Mouse (Mus musculus): Measurements from ENCODE around the gene Prss8. TPM values are rescaled to one million over a fixed set of nuclear protein-coding genes. Genes with fewer than 3 reads are reported as not detected.

Gene Prss8
- not detected in 4 replicates for total RNA-seq (2023; ENCODE audit: inconsistent age)

DNA sequence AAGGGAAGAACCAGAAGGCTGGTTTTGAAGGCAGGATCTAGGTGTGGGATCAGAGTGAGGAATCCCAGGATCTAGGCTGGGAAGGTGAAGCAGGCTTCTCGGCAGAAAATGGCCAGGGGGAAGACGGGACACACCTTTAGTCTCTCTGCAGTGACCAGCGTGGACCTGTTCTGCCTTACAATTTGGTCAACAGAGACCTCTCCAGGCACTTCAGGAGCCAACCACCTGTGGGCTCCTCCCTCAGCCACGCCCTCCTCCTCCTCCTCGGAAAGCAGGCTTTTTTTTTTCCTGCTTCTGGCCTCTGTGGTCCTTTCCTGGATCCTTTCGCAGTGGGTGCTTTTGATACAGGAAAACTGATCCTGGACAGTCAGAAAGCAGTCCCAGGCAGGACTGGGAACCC is at the start of gene Prss8:
Prss8 (minus strand) TSS at position 182 of the 400 bp plus-strand sequence.

DNA sequence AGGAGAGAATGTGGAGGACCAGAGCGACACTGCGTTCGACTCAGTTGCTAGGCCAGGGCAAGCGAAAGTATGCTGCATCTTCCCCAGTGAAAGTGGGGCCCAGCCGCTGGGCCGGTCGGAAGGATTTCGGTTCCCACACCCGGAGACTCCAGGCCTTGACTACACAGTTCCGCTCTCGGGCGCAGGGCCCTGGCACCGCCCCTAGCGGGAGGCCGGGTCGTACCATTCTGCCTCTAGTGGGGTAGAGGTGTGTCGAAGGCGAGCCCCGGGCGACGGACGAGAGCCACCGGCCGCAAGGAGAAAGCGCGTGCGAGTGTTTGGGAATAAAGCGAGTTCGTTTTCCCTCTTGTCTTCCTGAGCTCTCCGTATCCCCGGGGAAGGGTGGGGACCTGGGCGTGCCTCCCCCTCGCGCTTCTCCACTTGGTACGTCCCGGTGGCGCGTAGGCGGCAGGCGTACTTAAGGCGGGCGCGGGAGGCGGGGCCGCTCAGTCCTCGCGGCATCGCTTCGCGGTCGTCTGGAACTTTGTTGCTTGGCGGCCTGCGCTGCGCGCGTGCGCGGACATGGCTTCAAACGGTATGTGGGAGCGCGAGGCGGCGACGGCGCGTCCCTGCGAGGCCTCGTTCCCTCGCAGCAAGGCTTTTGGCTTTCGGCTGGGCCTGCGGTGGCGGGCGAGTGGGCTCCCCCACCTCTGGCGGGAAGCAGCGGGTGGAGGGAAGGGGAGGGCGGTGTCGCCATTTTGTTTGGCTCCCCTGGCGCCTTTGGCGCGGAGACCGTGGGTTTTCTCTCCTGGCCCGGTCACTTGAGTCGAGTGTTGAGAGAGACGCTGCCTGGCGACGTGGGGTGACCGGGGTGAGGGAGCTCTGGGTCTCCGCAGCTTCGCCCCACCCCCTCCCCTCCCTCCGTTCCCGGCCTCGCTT is 37.4 kb upstream of the Prss8 start, which contains the start of gene Fus:
Fus (plus strand) TSS at position 454 of the 918 bp plus-strand sequence.

DNA sequence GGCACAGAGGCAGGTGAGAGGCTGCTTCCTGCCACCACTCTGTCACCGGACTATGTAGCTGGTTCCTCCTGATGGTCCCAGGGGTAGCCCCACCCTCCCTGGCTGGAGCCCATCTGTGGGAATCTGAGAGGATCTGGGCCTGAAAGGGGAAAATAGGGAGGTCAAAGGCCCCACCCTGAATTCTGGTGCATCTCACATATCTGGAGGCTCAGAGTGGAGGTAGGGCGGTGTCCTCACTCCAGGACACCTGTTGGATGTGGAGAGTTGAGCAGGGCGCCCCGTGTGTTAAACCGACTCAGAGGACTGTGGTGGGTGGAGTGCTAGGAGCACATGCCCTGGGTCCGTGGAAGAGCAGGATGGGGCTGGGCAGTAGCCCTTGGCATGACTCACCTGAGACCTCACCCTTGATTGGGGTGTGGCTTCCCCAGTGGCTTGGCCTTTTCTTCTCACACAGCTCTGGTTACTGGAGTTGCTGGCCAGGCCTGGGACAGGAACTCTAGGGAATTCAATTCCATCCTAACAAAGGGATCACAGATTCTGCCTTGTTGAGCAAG is 16.6 kb upstream of the Prss8 start, which contains the start of gene Prss36:
Prss36 (minus strand) TSS at position 256 of the 554 bp plus-strand sequence.

DNA sequence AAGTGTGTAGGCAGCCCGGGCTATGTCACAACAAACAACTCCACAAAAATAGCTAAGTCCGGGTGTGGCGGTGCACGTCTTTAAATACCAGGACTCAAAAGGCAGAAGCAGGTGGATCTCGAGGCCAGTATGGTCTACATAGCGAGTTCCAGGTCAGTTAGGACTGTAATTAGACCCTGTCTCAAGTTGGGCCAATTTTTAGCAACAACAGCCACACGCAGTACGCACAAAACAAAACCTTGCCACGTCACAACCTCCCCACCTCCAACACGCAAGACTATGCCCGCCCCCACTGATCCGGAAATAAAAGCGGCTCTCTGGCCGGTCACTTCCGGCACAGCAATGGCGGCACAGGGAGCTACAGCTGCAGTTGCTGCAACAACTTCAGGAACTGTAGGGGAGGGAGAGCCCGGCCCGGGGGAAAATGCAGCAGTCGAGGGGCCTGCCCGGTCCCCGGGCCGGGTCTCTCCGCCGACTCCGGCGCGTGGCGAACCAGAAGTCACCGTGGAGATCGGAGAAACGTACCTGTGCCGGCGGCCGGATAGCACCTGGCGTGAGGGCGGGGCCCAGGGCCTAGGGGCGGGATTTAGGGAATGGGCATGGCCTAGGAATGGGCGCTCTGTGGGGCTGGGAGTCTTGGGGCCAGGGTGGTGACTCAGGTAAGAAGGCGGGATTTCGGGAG is 17.6 kb downstream of the Prss8 start, which contains the start of gene Kat8:
Kat8 (plus strand) TSS at position 327 of the 682 bp plus-strand sequence.

DNA sequence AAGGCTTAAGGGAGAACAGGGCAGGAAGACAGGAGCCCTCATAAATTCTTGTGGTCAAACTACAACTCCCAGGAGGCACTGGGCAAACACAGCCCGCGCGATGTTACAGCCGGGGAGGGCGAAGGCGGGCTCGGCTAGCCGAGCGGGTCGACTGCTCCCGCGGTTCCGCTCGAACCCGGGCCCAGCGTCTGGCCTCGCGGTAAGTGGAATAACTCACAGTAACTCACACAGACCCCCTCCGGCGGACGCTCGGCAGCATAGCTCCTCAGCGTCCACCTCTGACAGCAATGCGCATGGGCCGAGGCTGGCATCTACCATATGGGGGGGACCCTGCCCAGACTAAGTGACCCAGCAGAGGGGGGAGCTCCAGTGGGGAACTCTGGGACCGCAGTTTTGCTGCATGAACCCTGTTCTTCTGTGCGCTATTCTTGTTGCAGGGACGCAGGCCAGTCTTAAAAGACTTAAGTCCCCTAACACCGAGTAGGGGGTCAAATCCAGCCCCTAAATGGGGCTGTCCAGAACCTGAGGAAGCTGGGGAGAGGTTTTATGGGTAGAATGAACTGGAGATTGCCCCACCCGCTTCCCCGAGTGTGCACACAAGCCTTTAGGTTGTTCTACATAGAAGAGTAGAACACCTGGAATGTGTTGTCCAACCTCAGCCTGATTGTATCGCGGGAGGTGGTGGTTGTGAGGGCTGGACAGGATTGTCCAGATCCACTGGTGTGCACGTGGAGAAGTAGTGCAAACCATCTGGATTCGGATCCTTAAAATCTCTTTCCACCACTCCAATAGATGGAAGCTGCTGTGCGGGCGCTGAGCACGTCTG is 25.7 kb downstream of the Prss8 start, which contains the start of gene Bckdk:
Bckdk (plus strand) TSS at position 112 of the 826 bp plus-strand sequence.

DNA sequence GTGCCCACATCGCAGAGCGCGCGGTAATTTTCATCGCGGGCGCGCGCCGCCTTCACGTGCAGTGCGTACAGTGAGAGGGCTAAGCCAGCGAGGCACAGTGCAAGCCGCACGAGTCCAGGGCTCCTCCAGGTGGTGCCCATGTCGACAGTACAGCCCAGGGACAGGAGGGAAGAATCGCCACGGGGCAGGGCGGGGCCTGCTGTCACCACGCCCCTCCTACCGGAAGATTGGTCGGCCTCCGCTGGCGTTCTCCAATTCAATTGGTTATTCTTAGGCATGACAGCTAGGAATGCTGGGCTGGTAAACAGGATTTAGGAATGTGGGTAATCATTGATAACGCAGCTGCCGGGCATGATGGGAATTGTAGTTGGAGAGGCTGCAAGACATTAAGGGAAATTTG is 34.5 kb downstream of the Prss8 start, which contains the start of the genes Gm21974 and Vkorc1:
Gm21974 (minus strand) TSS at position 13 of the 400 bp plus-strand sequence.
Vkorc1 (minus strand) TSS at position 176 of the 400 bp plus-strand sequence.

DNA sequence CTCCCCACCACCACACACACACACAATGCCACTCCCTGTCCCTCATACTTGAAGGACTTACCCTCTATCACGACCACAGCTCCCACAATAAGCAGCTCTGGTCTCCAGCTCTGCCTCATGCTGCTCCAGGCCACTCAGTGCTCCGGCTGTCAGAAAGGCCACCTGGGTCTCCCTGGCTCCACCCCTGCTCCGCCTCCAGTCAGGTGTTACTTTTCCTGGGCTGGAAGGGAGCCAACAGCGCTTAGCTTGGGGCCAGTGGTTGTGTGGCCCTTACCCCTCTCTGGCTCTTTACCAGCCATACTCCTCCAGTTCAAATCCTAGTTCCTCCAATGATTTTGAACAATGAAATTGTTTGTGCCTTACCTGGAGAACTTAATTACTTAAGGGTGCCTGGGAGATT is 39.1 kb downstream of the Prss8 start, which contains the start of gene Prss53:
Prss53 (minus strand) TSS at position 173 of the 400 bp plus-strand sequence.

DNA sequence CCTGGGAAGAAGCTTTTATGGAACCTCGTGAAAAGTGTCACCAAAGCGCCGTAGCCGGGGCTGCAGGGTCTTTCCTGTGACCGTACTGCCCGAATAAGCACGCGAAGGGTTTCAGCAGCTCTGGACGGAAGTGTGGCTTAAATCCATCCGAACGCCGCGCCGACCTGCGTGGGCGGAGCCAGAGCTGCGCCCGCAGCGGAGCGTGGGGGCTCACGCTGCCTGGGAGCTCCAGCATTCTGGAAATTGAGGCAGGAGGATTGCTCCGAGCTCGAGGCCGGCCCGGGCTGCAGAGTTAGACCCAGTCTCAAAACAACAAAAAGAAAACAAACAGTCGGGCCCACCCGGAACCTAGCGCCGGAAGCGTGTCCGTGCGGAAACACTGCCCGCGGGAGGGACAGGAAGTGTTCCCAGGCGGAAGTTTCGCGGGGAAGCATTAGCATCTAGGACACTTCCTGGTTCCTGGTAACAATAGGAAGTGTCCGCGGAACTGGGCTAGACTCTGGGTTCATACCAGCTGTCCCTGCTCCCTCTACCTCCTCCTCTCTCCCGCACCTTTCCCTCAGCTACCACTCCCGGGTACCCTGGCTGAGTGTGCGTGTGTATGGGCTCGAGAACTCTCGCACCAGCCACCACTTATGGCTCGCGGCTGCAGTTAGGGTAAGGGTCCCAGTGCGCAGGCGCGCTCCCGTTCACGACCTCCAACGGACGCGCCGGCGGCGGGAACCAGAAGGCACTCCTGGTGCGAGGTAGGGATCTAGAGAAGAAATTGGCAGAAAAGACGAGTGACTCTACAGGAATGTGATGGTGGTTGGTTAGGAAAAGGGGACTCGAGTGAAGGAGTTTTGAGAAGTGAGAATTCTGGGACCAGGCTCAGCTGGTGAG is 53.2 kb downstream of the Prss8 start, which contains the start of gene Zfp668:
Zfp668 (minus strand) TSS at position 362 of the 882 bp plus-strand sequence.

DNA sequence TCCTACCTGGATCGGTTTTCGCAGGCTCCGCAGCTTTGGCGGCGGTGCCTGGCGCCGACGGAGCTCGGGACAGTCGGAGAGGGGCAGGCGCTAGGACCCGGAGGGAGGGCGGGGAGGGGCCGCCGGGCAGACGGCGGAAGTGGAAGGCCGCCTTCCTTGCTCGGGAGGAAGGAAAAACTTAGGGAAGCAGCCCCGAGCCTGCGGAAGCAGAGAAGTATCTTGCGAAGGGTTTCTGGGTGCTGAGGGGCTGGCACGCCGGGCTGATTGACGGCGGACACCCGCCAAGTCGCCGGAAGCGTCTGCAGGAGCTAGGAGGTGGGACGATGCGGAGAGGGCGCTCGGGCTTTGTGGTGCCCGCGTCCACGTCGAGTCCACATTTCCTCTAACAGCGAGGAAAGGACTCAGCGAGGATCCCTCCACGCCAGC is 53.9 kb downstream of the Prss8 start, which contains the start of gene Zfp646:
Zfp646 (plus strand) TSS at position 181 of the 426 bp plus-strand sequence.

Other genes starting within 250 kb of the Prss8 start
- 43.3 to 65.2 TPM (median 58.3 TPM) in 4 replicates for gene Bcl7c, start 221.2 kb downstream of the Prss8 start, total RNA-seq (2023; ENCODE audit: inconsistent age)
- not detected in 4 replicates for gene Ctf1, start 217.4 kb downstream of the Prss8 start, total RNA-seq (2023; ENCODE audit: inconsistent age)
- gene Ctf2, start 197.9 kb downstream of the Prss8 start, total RNA-seq (2023; ENCODE audit: inconsistent age): not detected in 4 replicates
- 17.0 to 19.0 TPM (median 17.8 TPM) in 4 replicates for gene Fbxl19, start 185.6 kb downstream of the Prss8 start, total RNA-seq (2023; ENCODE audit: inconsistent age)
- gene Orai3, start 160.3 kb downstream of the Prss8 start, total RNA-seq (2023; ENCODE audit: inconsistent age): 32.3 to 37.7 TPM (median 35.3 TPM) in 4 replicates
- 73.8 to 89.8 TPM (median 79.6 TPM) in 4 replicates for gene Setd1a, start 153.4 kb downstream of the Prss8 start, total RNA-seq (2023; ENCODE audit: inconsistent age)
- gene Gm49388, start 144.5 kb downstream of the Prss8 start, total RNA-seq (2023; ENCODE audit: inconsistent age): 1.00 to 2.5 TPM (median 1.3 TPM) in 3 of 4 replicates, not detected in the other
- gene Hsd3b7, start 129.5 kb downstream of the Prss8 start, total RNA-seq (2023; ENCODE audit: inconsistent age): 2.4 to 3.8 TPM (median 3.5 TPM) in 4 replicates
- gene Stx4a, start 105.8 kb downstream of the Prss8 start, total RNA-seq (2023; ENCODE audit: inconsistent age): 141 to 145 TPM (median 144 TPM) in 4 replicates
- not detected in 4 replicates for gene Stx1b, start 105.6 kb downstream of the Prss8 start, total RNA-seq (2023; ENCODE audit: inconsistent age)
- 96.4 to 104 TPM (median 100 TPM) in 4 replicates for gene Zfp646, start 53.9 kb downstream of the Prss8 start, total RNA-seq (2023; ENCODE audit: inconsistent age)
- gene Zfp668, start 53.3 kb downstream of the Prss8 start, total RNA-seq (2023; ENCODE audit: inconsistent age): 10.2 to 19.0 TPM (median 14.3 TPM) in 4 replicates
- 0.30 to 0.78 TPM (median 0.46 TPM) in 4 replicates for gene Prss53, start 39.1 kb downstream of the Prss8 start, total RNA-seq (2023; ENCODE audit: inconsistent age)
- gene Gm21974, start 34.6 kb downstream of the Prss8 start, total RNA-seq (2023; ENCODE audit: inconsistent age): not detected in 4 replicates
- 13.7 to 16.1 TPM (median 14.6 TPM) in 4 replicates for gene Vkorc1, start 34.5 kb downstream of the Prss8 start, total RNA-seq (2023; ENCODE audit: inconsistent age)
- 24.4 to 36.9 TPM (median 28.0 TPM) in 4 replicates for gene Bckdk, start 26.0 kb downstream of the Prss8 start, total RNA-seq (2023; ENCODE audit: inconsistent age)
- gene Kat8, start 17.6 kb downstream of the Prss8 start, total RNA-seq (2023; ENCODE audit: inconsistent age): 42.4 to 44.8 TPM (median 42.7 TPM) in 4 replicates
- gene Prss36, start 16.6 kb upstream of the Prss8 start, total RNA-seq (2023; ENCODE audit: inconsistent age): 2.5 to 4.6 TPM (median 3.6 TPM) in 4 replicates
- gene Fus, start 37.4 kb upstream of the Prss8 start, total RNA-seq (2023; ENCODE audit: inconsistent age): 714 to 860 TPM (median 834 TPM) in 4 replicates
- gene Pycard, start 63.8 kb upstream of the Prss8 start, total RNA-seq (2023; ENCODE audit: inconsistent age): 25.0 to 31.2 TPM (median 27.9 TPM) in 4 replicates
- 0.69 to 1.1 TPM (median 0.91 TPM) in 4 replicates for gene Trim72, start 73.8 kb upstream of the Prss8 start, total RNA-seq (2023; ENCODE audit: inconsistent age)
- 1.6 to 3.3 TPM (median 2.1 TPM) in 4 replicates for gene Itgam, start 132.5 kb upstream of the Prss8 start, total RNA-seq (2023; ENCODE audit: inconsistent age)
- gene Gm49368, start 132.6 kb upstream of the Prss8 start, total RNA-seq (2023; ENCODE audit: inconsistent age): not detected in 4 replicates
- 1.5 to 3.1 TPM (median 2.0 TPM) in 4 replicates for gene Itgax, start 199.4 kb upstream of the Prss8 start, total RNA-seq (2023; ENCODE audit: inconsistent age)
- 3.3 to 8.8 TPM (median 6.4 TPM) in 4 replicates for gene Itgad, start 224.3 kb upstream of the Prss8 start, total RNA-seq (2023; ENCODE audit: inconsistent age)